8 mouse cellular contexts compared by ENCODE assay signal in genomic region chr9:108347540-108348289, GRCm38 (mm10). TPM values are rescaled to one million over a fixed set of nuclear protein-coding genes. Genes with fewer than 3 reads are reported as not detected.
DNase-seq lines count a peak whose midpoint lies in the region; ATAC-seq and TF ChIP-seq lines count a peak whose summit lies in the region.

Gene Usp4, plus strand, starts transcription at chr9:108347853.

- H3K27ac ChIP-seq in embryonic facial prominence, embryonic 13.5 days, result peak within 1 kb of the TSS; percentile 97
- peak within 1 kb of the TSS; percentile 91 for H3K27ac ChIP-seq in kidney, adult 2 months (ENCODE audit: insufficient read depth, low read depth, low read length)
- peak within 1 kb of the TSS; percentile 94 for H3K27ac ChIP-seq in limb, embryonic 11.5 days (replicated peaks; ENCODE audit: low read depth, low read length)
- peak within 1 kb of the TSS; percentile 98 for H3K27ac ChIP-seq in midbrain, embryonic 13.5 days
- H3K27ac ChIP-seq in small intestine, adult 2 months (ENCODE audit: insufficient read depth, low read depth, low read length), result peak within 1 kb of the TSS; percentile 96

- H3K9ac ChIP-seq in embryonic facial prominence, embryonic 13.5 days, result peak within 1 kb of the TSS; percentile 92
- H3K9ac ChIP-seq in limb, embryonic 11.5 days (ENCODE audit: low read length), result peak within 1 kb of the TSS; percentile 91
- H3K9ac ChIP-seq in midbrain, embryonic 13.5 days (replicated peaks), result peak within 1 kb of the TSS; percentile 86

- peak within 1 kb of the TSS; percentile 93 for H3K4me3 ChIP-seq in embryonic facial prominence, embryonic 13.5 days
- H3K4me3 ChIP-seq in kidney, adult 2 months (ENCODE audit: insufficient read depth, low read depth, low read length), result peak within 1 kb of the TSS; percentile 87
- peak within 1 kb of the TSS; percentile 86 for H3K4me3 ChIP-seq in limb, embryonic 11.5 days (ENCODE audit: low read depth, low read length)
- peak within 1 kb of the TSS; percentile 75 for H3K4me3 ChIP-seq in midbrain, embryonic 13.5 days (replicated peaks)
- H3K4me3 ChIP-seq in small intestine, adult 2 months (ENCODE audit: low read depth, low read length), result peak within 1 kb of the TSS; percentile 69

- TF ChIP-seq CTCF in kidney, adult 2 months (conservative IDR thresholded peaks at IDR 0.05; ENCODE audit: insufficient read depth, insufficient read length, low read depth, low read length), result no peak
- no peak for TF ChIP-seq CTCF in small intestine, adult 2 months (IDR thresholded peaks at IDR 0.05; ENCODE audit: extremely low read depth, insufficient read length, insufficient replicate concordance, low read depth, low read length)

- H3K9me3 ChIP-seq in embryonic facial prominence, embryonic 13.5 days, result no peaks in the 10 kb centered on the region
- H3K9me3 ChIP-seq in limb, embryonic 11.5 days (ENCODE audit: control insufficient read depth, low read length), result no peaks in the 10 kb centered on the region
- H3K9me3 ChIP-seq in midbrain, embryonic 13.5 days, result no peaks in the 10 kb centered on the region

- peak within 1 kb of the TSS; percentile 81 for H3K4me2 ChIP-seq in embryonic facial prominence, embryonic 13.5 days
- peak within 1 kb of the TSS; percentile 89 for H3K4me2 ChIP-seq in limb, embryonic 11.5 days (ENCODE audit: low read depth, severe bottlenecking)
- peak within 1 kb of the TSS; percentile 75 for H3K4me2 ChIP-seq in midbrain, embryonic 13.5 days (replicated peaks)

- H3K4me1 ChIP-seq in embryonic facial prominence, embryonic 13.5 days, result peaks cover 14% of the 10 kb centered on the region
- H3K4me1 ChIP-seq in kidney, adult 2 months (ENCODE audit: control insufficient read depth, insufficient read depth, low read length), result peaks cover 18% of the 10 kb centered on the region; the same call in 1 of the 2 replicates
- no peaks in the 10 kb centered on the region for H3K4me1 ChIP-seq in limb, embryonic 11.5 days (ENCODE audit: control insufficient read depth, insufficient read depth, low read length)
- H3K4me1 ChIP-seq in midbrain, embryonic 13.5 days (replicated peaks), result peaks cover 30% of the 10 kb centered on the region
- H3K4me1 ChIP-seq in small intestine, adult 2 months (ENCODE audit: control insufficient read depth, insufficient read depth, insufficient read length, low read length), result peaks cover 13% of the 10 kb centered on the region; the same call in 1 of the 2 replicates

- peaks cover 30% of the 10 kb centered on the region for H3K36me3 ChIP-seq in embryonic facial prominence, embryonic 13.5 days
- 0 out of 2 replicates have a peak, but pooled peaks cover under 1% of the 10 kb centered on the region for H3K36me3 ChIP-seq in kidney, adult 2 months (ENCODE audit: control insufficient read depth, insufficient read depth, low read length)
- H3K36me3 ChIP-seq in limb, embryonic 11.5 days (ENCODE audit: control insufficient read depth, insufficient read depth, low read length), result peaks cover 19% of the 10 kb centered on the region
- peaks cover 30% of the 10 kb centered on the region for H3K36me3 ChIP-seq in midbrain, embryonic 13.5 days
- H3K36me3 ChIP-seq in small intestine, adult 2 months (ENCODE audit: control insufficient read depth, insufficient read depth, low read length), result peaks cover 22% of the 10 kb centered on the region

- peak; percentile 92 for ATAC-seq in embryonic facial prominence, embryonic 13.5 days (ENCODE audit: insufficient number of reproducible peaks, insufficient read depth, low FRiP score, low TSS enrichment, low read depth)
- ATAC-seq in limb, embryonic 11.5 days (ENCODE audit: insufficient number of reproducible peaks, low FRiP score, low TSS enrichment, low read depth), result peak; percentile 93
- peak; percentile 98 for ATAC-seq in midbrain, embryonic 13.5 days

- DNase-seq in 3T3-L1 (ENCODE audit: low read depth, low spot score), result peak; percentile 86
- peak; percentile 71 to 77 for DNase-seq in adrenal gland, postnatal 4 days (ENCODE audit: low spot score in 2 of 2)
- DNase-seq in heart, adult 18-20 months, result peak; percentile 91 to 94
- peak; percentile 94 for DNase-seq in kidney, adult 2 months
- DNase-seq in limb, embryonic 11.5 days (ENCODE audit: low spot score), result peak; percentile 90

- no peaks in the 10 kb centered on the region for H3K27me3 ChIP-seq in embryonic facial prominence, embryonic 13.5 days
- no peaks in the 10 kb centered on the region for H3K27me3 ChIP-seq in kidney, adult 2 months (replicated peaks; ENCODE audit: control insufficient read depth, insufficient read depth, low read length)
- no peaks in the 10 kb centered on the region for H3K27me3 ChIP-seq in limb, embryonic 11.5 days (ENCODE audit: control insufficient read depth, insufficient read depth, low read length)
- no peaks in the 10 kb centered on the region for H3K27me3 ChIP-seq in midbrain, embryonic 13.5 days
- no peaks in the 10 kb centered on the region for H3K27me3 ChIP-seq in small intestine, adult 2 months (ENCODE audit: control insufficient read depth, insufficient read depth, low read length)

- peak; percentile 66 for TF ChIP-seq POLR2A in kidney, adult 2 months (IDR thresholded peaks at IDR 0.05; ENCODE audit: low read depth, low read length)
- TF ChIP-seq POLR2A in small intestine, adult 2 months (IDR thresholded peaks at IDR 0.05; ENCODE audit: low read depth, low read length), result peak; percentile 89

- under 1% methylated on average over 62 of the region's 75 CpGs for WGBS in embryonic facial prominence, embryonic 13.5 days
- under 1% methylated on average over 75 of the region's 75 CpGs for WGBS in kidney, adult 2 months
- WGBS in limb, embryonic 11.5 days, result under 1% methylated on average over 74 of the region's 75 CpGs
- WGBS in midbrain, embryonic 13.5 days, result under 1% methylated on average over 63 of the region's 75 CpGs
- WGBS in small intestine, adult 2 months, result under 1% methylated on average over 75 of the region's 75 CpGs

RNA-seq across cellular contexts. Expression of gene Usp4, which starts in this region (rescaled TPM):
- 100 to 1,000 TPM; 119 to 123 TPM for total RNA-seq in adrenal gland, postnatal 4 days (2021)
- 106 and 110 TPM in 2 replicates for polyA plus RNA-seq in embryonic facial prominence, embryonic 13.5 days (2015; fragmentation: Nextera tagmentation; extraction: Ambion mirVana)
- total RNA-seq in heart, adult 18-20 months (2021), result 10 to 100 TPM; 74.3 to 79.6 TPM
- 68.6 and 74.1 TPM in 2 replicates for polyA plus RNA-seq in kidney, adult 2 months (2012; rRNA removed)
- polyA plus RNA-seq in limb, embryonic 11.5 days (2014; fragmentation: Nextera tagmentation; extraction: Ambion mirVana), result 130 and 133 TPM in 2 replicates
- polyA plus RNA-seq in midbrain, embryonic 13.5 days (2015; fragmentation: Nextera tagmentation; extraction: Ambion mirVana), result 143 and 146 TPM in 2 replicates
- 26.6 and 66.3 TPM in 2 replicates for polyA plus RNA-seq in small intestine, adult 2 months (2012; rRNA removed)

Comparison
In these comparisons a context has a peak if more than half of its experiments do, and no peak if none do; other contexts are left out.
1. Peak in every context shown above with its lines: DNase-seq, ATAC-seq, H3K4me3 ChIP-seq and H3K27ac ChIP-seq.